Mouse (Mus musculus) heart, adult 9 months (tissue): ENCODE measurements around the gene Slfn14.
"Not testable (repeated sequence)": the region's sequence is repeated elsewhere in the genome, so short reads cannot be mapped to it uniquely, and the experiment has no call there.

Experiments used
- DNase-seq, 2 experiments: peaks; one replicate each; pipeline ENCODE4 v3.0.0; 2022; ENCODE audit warnings: low spot score in 2 of 2

Gene Slfn14

GRCm38 (mm10) chr11:83285627-83286026 is 899 bp downstream of the Slfn14 start:
- DNase-seq: no peak

- no peak for DNase-seq
Observed at GRCm38 (mm10) chr11:83282084-83282483, 4.4 kb downstream of the Slfn14 start.

- peak; percentile 47 to 68 for DNase-seq
Observed at GRCm38 (mm10) chr11:83279691-83280090, 6.8 kb downstream of the Slfn14 start.

GRCm38 (mm10) chr11:83279024-83279423 is 7.5 kb downstream of the Slfn14 start:
- no peak for DNase-seq

GRCm38 (mm10) chr11:83276251-83276650 is 10.3 kb downstream of the Slfn14 start:
- no peak for DNase-seq

GRCm38 (mm10) chr11:83271951-83272843 is 14.3 kb downstream of the Slfn14 start:
- DNase-seq: no peak

GRCm38 (mm10) chr11:83271151-83271950 is 15.2 kb downstream of the Slfn14 start:
- peak; percentile 78 to 90 for DNase-seq

GRCm38 (mm10) chr11:83270842-83271150 is 15.7 kb downstream of the Slfn14 start:
- no peak for DNase-seq

GRCm38 (mm10) chr11:83263146-83263545 is 23.4 kb downstream of the Slfn14 start:
- DNase-seq: no peak

- DNase-seq: no peak
Observed at GRCm38 (mm10) chr11:83262673-83263072, 23.9 kb downstream of the Slfn14 start.

GRCm38 (mm10) chr11:83257211-83257610 is 29.3 kb downstream of the Slfn14 start:
- not testable (repeated sequence) for DNase-seq

GRCm38 (mm10) chr11:83239811-83240210 is 46.7 kb downstream of the Slfn14 start:
- DNase-seq: no peak

- no peak for DNase-seq
Observed at GRCm38 (mm10) chr11:83238389-83238788, 48.1 kb downstream of the Slfn14 start.

- DNase-seq: not testable (repeated sequence)
Observed at GRCm38 (mm10) chr11:83237390-83237789, 49.1 kb downstream of the Slfn14 start.

GRCm38 (mm10) chr11:83233621-83234020 is 52.9 kb downstream of the Slfn14 start:
- not testable (repeated sequence) for DNase-seq

- DNase-seq: no peak
Observed at GRCm38 (mm10) chr11:83230966-83231365, 55.6 kb downstream of the Slfn14 start.

- no peak for DNase-seq
Observed at GRCm38 (mm10) chr11:83227926-83228723, 58.4 kb downstream of the Slfn14 start.

- DNase-seq: no peak
Observed at GRCm38 (mm10) chr11:83225371-83225960, 61.1 kb downstream of the Slfn14 start.
